8 mouse cellular contexts compared by ENCODE assay signal in the genomic region with DNA sequence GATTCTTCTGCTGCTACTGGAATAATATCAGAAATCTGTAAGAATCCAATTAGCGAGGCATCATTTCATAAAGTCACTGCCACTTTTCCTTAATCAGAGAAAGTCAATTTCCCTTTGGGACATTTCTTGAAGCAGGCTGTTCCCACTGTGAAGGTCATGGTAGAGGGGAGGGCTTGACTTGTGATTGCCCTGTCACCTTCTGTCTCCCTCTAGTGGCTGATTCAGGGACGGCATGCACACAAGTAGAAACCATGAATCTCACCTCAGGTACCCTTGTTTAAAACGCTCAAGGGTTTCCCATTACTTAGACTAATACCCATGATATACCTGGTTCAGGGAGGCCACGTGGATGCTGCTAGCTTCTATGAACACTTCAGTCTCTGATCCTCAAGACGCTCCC. TPM values are rescaled to one million over a fixed set of nuclear protein-coding genes. Genes with fewer than 3 reads are reported as not detected.
DNase-seq lines count a peak whose midpoint lies in the region; ATAC-seq and TF ChIP-seq lines count a peak whose summit lies in the region.

No protein-coding gene starts in this region.

- H3K9ac ChIP-seq in hindbrain, embryonic 12.5 days = no peak overlapping the region

- 63% methylated on average over 5 of the region's 5 CpGs for WGBS in hindbrain, embryonic 10.5 days
- WGBS in hindbrain, embryonic 12.5 days = 63% methylated on average over 5 of the region's 5 CpGs

- TF ChIP-seq CTCF in testis, adult 2 months (IDR thresholded peaks at IDR 0.05; ENCODE audit: control insufficient read depth, insufficient read depth, insufficient replicate concordance, low read depth, low read length) = peak; percentile 69; the same call in 1 of the 2 replicates

- no peak overlapping the region for H3K4me3 ChIP-seq in hindbrain, embryonic 10.5 days
- no peak overlapping the region for H3K4me3 ChIP-seq in hindbrain, embryonic 12.5 days
- H3K4me3 ChIP-seq in testis, adult 2 months (ENCODE audit: control insufficient read depth, low read depth, low read length) = no peak overlapping the region

- H3K9me3 ChIP-seq in hindbrain, embryonic 10.5 days = no peaks in the 10 kb centered on the region
- no peaks in the 10 kb centered on the region for H3K9me3 ChIP-seq in hindbrain, embryonic 12.5 days (replicated peaks)

- peak; percentile 13 for DNase-seq in hindbrain, embryonic 10.5 days (ENCODE audit: low spot score)
- peak; percentile 0 to 2 for DNase-seq in urinary bladder, adult 18-20 months (ENCODE audit: low spot score in 2 of 2)
- no peak for DNase-seq in urinary bladder, adult 2 months (ENCODE audit: low spot score)
- peak; percentile 46 to 49 for DNase-seq in kidney, postnatal 4 days
- no peak for DNase-seq in cerebellum, adult 9-11 months

- no peaks in the 10 kb centered on the region for H3K36me3 ChIP-seq in hindbrain, embryonic 10.5 days
- no peaks in the 10 kb centered on the region for H3K36me3 ChIP-seq in hindbrain, embryonic 12.5 days
- no peaks in the 10 kb centered on the region for H3K36me3 ChIP-seq in testis, adult 2 months (ENCODE audit: control insufficient read depth, insufficient read depth, low read length)

- no peak for TF ChIP-seq POLR2A in testis, adult 2 months (IDR thresholded peaks at IDR 0.05; ENCODE audit: control insufficient read depth, low read depth, low read length)

- H3K27me3 ChIP-seq in hindbrain, embryonic 10.5 days (ENCODE audit: insufficient read depth, poor library complexity, severe bottlenecking) = no peaks in the 10 kb centered on the region
- no peaks in the 10 kb centered on the region for H3K27me3 ChIP-seq in hindbrain, embryonic 12.5 days
- no peaks in the 10 kb centered on the region for H3K27me3 ChIP-seq in testis, adult 2 months (ENCODE audit: control insufficient read depth, insufficient read depth, low read length)

- no peak overlapping the region for H3K4me2 ChIP-seq in hindbrain, embryonic 12.5 days (replicated peaks)

- ATAC-seq in hindbrain, embryonic 12.5 days (ENCODE audit: low FRiP score) = no peak
- peak; percentile 72; the same call in 1 of the 2 replicates for ATAC-seq in common myeloid progenitor, adult 5-6 weeks (replicated peaks; ENCODE audit: low read depth, poor library complexity, severe bottlenecking)

- no peaks in the 10 kb centered on the region for H3K4me1 ChIP-seq in hindbrain, embryonic 10.5 days (replicated peaks)
- H3K4me1 ChIP-seq in hindbrain, embryonic 12.5 days = no peaks in the 10 kb centered on the region
- no peaks in the 10 kb centered on the region for H3K4me1 ChIP-seq in testis, adult 2 months (ENCODE audit: control insufficient read depth, insufficient read depth, low read length)

- H3K27ac ChIP-seq in hindbrain, embryonic 10.5 days = no peak overlapping the region
- no peak overlapping the region for H3K27ac ChIP-seq in hindbrain, embryonic 12.5 days
- H3K27ac ChIP-seq in testis, adult 2 months (ENCODE audit: control insufficient read depth, insufficient read depth, low read depth, low read length) = no peak overlapping the region

RNA-seq across cellular contexts. Expression of a gene that starts 31.8 kb away (rescaled TPM):
- 21.8 and 24.0 TPM in 2 replicates for polyA plus RNA-seq in hindbrain, embryonic 10.5 days (2016; fragmentation: Nextera tagmentation; extraction: Ambion mirVana)
- polyA plus RNA-seq in hindbrain, embryonic 12.5 days (2016; fragmentation: Nextera tagmentation; extraction: Ambion mirVana) = 27.0 and 31.1 TPM in 2 replicates
- polyA plus RNA-seq in urinary bladder, adult 2 months (2012; rRNA removed) = 8.6 and 15.2 TPM in 2 replicates
- not detected in 2 replicates for total RNA-seq in common myeloid progenitor, adult 5-6 weeks (2017)
- polyA plus RNA-seq in testis, adult 2 months (2012; rRNA removed) = 0.99 and 2.1 TPM in 2 replicates

Comparison
In these comparisons a context has a peak if more than half of its experiments do, and no peak if none do; other contexts are left out.
1. DNase-seq: peak in hindbrain, embryonic 10.5 days (single experiment), urinary bladder, adult 18-20 months (2 of 2) and kidney, postnatal 4 days (2 of 2); none in urinary bladder, adult 2 months (single experiment) and cerebellum, adult 9-11 months (single experiment).